Mouse (Mus musculus): ENCODE measurements around the gene Hmgn2. TPM values are rescaled to one million over a fixed set of nuclear protein-coding genes. Genes with fewer than 3 reads are reported as not detected.
A peak's percentile ranks its signal among the peaks of the same experiment; 100 is the strongest.
"Not testable (repeated sequence)": the region's sequence is repeated elsewhere in the genome, so short reads cannot be mapped to it uniquely, and the experiment has no call there.

Gene Hmgn2
- 100 to 1,000 TPM; 100 to 103 TPM for total RNA-seq (2021)
- long read RNA-seq, experiment 1, transcript Hmgn2-204 (6 exons, 973 nt), result minor isoform, 5 of 105 reads
- long read RNA-seq, experiment 1, transcript Hmgn2-203 (6 exons, 1,265 nt), result major isoform, 71 of 105 reads
- long read RNA-seq, experiment 1, transcript Hmgn2-208 (5 exons, 772 nt), result minor isoform, 5 of 105 reads
- long read RNA-seq, experiment 1, transcript Hmgn2-210 (5 exons, 630 nt), result minor isoform, 17 of 105 reads
- long read RNA-seq, experiment 1, partial matches to known transcripts, result 5 of 105 reads
- long read RNA-seq, experiment 1, other reads (novel, unspliced or antisense), result 1 of 105 reads
- long read RNA-seq, experiment 2, transcript Hmgn2-203 (6 exons, 1,265 nt), result major isoform, 87 of 118 reads
- long read RNA-seq, experiment 2, transcript Hmgn2-210 (5 exons, 630 nt), result minor isoform, 16 of 118 reads
- long read RNA-seq, experiment 2, partial matches to known transcripts, result 4 of 118 reads
- long read RNA-seq, experiment 2, other reads (novel, unspliced or antisense), result 3 of 118 reads

DNA sequence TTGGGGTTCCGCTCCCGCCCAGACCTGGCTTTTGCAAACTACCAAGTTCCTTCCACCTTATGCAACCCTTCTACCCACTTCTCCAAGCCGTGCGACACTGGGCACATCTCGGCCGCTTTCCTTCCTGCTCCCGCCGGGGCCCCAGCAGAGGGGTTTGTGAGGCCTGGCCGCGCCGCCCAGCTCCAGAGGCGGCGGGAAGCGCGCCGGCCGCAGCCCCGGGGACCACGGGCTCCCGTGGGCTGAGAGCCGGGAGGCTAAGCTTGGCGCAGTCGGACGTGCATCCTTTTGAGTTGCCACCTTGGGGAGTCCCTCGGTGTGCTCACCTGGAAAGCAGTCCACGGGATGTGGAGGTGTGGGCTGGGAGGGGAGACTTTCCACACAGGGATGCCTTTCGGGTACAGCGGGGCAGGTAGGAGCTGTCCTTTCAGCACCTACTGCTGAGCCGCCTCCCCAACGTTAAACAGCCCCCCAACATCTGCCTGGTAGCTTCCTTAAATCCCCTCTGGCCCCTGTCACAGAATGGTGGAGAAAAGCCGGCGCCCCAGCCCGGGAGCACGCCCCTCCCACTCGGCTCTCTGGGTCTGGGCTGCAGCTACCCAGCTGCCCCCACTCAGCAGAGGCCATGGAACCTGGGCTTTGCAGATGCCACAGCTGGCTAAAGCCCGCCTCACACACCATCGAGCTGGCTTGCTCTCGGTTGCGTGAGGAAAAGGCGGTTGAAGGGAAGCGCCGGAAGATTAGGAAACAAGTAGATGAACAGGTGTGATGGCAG is at the start of gene Hmgn2:
Gene Hmgn2 (minus strand): TSS at position 501 of the 772 bp plus-strand sequence.
- peak; percentile 25 to 29 for DNase-seq (ENCODE audit: low spot score in 2 of 2)

DNA sequence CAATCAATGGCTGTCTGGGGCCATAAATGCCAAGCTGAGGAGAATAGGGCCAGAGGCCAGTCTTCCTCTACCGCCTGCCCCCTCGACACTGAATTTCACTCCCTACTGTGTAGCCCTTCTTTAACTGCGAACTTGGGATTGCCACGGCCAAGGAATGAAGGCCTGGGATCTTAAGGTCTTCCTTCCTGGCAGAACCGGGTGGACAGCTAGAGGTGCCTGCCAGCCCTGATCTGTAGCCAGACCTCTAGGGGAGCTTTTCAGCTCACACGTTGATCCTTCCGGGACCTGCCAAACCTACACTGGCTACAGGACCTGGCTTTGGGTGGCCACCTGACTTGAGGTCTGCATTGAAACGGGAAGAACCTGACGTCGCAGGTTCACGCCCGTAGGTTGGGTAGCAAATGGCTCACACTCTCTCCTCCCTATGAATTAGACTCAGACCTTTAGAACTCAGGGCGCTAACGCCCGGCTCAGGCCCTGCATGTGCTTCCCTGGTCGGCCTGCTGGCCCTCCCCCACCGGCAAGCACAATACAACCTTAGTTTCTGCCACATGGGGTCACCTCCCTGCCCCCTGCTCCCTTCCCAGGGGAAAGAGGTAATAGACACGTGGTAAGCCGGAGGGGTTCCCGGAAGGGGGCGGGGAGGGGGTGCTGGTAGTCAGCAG is 48.9 kb upstream of the Hmgn2 start:
- no peak for DNase-seq (ENCODE audit: low spot score in 2 of 2)

DNA sequence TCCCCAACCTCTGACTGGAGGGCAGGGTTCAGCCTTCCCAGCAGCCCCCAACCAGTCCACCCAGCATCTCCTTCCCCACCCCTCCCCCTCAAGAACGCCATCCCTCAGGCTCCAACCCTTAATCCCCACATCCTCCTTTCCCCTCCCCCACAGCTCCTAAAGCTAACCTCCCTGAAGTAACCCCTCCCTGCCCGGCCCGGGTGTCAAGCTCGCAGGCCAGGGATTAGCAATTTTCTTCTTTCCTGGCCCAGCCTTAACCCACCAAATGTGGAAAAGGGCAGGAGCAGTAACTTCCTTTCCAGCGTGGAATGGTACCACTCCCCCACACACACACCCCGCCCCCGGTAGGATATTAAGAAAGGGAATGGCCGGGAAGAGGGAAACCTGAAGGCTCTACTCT is 48.3 kb upstream of the Hmgn2 start:
- DNase-seq (ENCODE audit: low spot score in 2 of 2), result no peak

DNA sequence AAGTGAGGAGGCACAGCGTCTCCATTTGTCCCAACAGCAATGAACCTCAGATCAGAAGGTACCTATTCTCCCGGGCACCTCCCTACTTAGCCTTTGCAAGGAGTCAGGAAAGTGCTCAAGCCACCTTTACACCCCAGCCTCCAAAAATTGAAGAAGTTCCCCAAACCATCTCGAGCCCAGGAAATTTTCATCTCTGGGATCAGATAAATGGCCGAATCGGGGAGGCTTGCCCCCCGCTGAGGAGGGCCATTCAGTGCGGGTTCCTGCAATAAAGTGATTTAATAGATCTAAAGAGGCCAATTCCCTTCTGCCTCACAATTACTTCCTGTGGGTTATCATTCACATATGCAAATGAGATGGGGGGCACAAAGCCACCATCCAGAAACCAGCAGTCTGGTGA is 47.8 kb upstream of the Hmgn2 start:
- no peak for DNase-seq (ENCODE audit: low spot score in 2 of 2)

DNA sequence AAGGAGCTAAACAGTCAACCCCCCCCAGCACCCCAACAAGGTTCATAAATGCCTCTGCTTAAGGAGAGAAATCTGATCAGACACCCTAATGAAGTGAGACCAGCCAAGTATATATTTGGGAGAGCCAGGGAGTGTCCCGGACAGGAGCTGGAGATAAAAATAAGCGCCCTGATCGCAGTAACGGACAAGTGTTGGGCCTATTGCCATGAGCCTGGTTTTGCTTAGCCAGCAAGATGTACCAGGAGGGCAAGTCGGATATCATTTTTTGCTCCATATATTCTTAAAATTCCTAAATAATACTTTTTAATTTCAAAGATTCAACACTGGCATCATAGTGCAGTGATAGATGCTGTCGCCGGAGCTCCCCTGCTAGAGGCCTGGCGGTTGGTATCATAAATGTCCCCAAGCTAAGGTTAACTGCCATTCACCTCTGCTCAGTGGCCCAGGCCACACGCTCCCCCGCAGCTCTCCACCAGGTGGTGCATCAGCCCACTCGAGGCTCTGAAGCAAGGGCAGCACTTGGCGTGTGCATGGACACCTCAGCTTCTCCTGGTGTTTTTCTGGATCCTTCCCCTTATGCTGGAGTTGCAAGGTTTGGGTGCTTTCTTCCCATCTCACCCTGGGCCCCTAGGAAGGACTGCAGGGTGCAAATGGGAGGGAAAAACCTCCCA is 44.5 kb upstream of the Hmgn2 start:
- DNase-seq (ENCODE audit: low spot score in 2 of 2), result no peak

DNA sequence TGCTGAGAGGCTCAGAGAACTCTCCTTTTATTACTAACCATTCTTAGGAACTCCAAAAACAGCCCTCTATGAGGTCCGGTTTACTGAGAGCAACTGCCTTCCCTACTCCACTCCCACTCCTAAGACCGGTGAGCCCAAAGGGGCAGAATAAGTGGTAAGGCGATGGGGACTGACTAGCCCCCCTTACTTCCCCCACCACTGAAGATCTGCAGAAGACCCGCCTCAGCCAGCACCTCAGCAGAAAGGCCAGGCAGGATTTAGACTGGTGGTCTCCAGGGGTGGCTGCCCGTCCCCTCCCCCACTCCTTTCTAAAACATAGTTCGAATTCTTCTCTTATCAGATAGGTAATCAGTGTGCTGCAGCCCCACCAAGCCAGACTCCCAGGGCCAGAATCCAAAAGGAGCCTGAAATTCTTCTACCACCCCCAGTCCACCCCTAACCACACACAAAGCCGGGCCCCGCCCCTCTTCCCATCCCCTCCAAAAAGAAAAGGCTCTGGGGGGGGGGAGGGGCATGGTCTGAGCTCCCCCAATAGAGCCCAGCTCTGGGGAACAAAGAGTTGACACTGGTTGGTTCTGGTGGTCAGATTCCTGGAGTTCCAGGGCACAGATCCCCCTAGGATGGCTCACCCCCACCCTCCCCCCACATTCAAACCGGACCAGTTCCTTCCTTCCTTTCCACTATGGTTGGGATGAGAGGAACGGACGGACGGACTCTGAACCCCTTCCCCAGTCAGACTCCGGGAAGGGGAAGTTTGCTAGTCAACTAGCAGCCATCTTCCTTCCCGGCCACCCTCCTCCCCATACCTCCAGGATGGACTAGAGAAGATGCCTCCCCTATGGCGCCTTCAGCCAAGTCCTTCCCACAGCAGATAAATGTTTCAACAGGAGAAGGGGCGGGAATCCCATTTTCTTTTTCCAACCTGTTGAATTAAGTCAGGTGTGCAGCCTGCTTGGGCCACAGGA is 43.3 kb upstream of the Hmgn2 start:
- DNase-seq (ENCODE audit: low spot score in 2 of 2), result no peak

DNA sequence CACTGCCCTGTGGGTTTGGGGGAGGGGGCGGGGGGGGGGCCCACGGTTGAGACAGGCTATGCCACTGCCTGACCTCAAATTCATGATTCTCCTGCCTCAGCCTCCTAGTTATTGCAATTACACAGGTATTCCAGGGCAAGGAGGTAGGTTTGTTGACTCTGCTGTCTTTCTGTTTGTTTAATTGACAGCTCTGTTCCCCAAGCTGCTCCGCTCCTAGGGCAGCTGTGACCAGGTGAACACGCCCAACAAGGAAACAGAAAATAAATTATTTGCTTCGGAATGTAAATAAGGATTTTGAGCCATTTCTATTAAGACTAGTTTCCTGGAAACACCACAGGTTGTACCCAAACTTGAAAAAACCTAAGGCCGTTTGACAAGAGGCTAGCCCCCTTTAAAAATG is 41.3 kb upstream of the Hmgn2 start:
- no peak for DNase-seq (ENCODE audit: low spot score in 2 of 2)

DNA sequence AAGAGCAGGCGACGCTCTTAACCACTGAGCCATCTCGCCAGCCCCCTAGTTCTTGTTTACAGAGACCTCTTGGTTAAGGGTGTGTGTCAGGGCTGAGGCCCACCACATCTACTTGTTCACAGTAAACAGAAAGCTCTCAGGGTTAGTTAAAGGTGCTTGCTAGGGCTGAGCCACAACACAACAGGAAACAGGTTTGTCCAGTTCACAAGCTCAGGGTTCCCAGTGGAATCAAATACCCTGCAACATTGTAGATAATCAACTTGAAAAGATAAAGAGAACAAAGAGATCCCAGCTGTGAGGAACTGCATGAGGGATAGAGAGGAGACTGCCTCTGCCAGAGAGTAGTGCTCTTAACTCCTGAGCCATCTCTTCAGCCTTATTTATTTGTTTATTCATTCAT is 38.4 kb upstream of the Hmgn2 start:
- DNase-seq (ENCODE audit: low spot score in 2 of 2), result no peak

DNA sequence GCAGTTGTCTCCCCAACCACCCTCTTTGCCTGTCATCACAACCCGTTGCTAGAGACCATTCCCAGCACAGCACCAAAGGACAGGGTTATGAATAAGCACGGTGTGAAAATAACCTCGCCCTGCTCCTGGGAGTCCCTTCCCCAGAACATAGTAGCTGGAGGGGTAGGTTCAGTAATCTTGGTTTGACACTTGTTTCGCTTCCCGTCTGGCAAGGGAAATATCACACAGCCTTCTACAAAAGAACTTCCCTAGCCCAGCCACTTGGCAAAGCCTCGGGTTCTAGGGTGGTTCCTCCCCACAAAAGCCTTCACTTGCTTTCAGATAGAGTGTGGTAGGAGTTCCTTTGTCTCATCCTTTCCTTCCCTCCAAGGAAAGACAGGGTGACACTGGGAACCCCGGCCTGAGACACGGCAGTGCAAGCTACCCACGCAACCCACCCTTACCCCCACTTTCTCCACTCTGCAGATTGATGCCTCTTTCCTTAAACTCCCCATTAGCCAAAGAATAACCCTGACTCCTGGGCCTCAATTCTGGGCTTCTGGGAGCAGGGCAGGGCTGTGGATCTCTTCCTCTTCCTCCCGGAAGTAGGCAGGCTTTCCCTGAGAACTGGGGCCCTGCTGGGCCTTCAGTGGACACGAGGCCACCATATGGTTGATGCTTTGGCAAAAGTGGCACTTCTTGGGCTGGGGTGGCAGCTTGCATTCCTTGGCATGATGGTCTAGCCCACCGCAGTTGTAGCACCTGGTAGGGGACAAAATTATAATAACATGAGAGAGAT is 37.3 kb upstream of the Hmgn2 start:
- DNase-seq (ENCODE audit: low spot score in 2 of 2), result no peak

DNA sequence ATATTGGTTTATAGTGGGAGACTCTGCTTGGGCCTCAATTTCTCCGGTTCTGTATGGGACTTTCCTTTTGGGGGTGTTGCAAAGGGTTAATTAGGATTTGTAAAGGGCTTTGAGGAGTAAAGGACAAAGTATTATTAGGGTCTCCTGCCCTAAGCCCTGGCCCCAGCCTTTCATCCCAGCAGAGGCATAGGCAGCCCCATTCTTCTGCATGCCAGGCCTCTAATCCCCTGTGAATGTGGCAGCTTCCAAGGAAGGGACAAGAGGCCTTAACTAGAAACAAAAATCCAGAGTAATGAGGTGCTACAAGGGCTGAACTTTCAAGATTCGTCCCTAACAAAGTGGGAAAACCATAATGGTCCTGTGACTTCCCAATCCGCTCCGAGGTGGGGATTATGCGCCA is 34.5 kb upstream of the Hmgn2 start:
- no peak for DNase-seq (ENCODE audit: low spot score in 2 of 2)

DNA sequence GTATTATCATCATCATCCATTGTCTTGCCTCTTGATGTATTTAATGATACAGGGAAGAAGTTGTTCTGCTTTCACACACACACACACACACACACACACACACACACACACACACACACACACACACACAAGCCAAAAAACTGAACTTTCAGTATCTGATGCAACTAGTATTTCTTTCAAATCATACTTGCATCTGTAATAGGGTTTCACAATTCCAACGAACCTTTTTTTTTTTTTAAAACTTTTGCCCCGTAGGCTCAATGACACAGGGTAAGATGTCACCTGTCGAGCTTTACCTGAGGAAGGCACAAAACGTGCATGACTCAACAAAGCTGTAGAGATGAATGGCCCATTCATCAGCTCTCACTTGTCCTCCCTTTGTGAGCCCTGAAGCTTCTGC is 33.8 kb upstream of the Hmgn2 start:
- no peak for DNase-seq (ENCODE audit: low spot score in 2 of 2)

DNA sequence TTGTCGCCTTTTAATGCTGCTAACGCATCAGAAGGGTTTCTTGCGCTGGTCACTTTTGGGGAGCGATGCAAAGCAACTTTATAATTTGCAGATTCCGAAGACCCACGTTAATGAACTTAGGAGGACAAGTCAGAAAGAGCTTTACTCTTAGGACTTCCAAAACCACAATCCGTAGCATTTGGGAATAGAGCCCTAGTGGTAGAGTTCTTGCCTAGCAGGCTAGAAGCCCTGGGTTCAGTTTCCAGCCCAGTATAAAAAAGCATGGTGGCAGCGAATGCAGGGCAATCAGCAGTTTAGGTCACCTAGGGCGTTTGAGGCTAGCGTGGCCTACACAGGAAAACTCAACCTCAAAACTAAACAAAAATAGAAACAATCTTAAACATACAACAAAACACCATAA is 33.3 kb upstream of the Hmgn2 start:
- no peak for DNase-seq (ENCODE audit: low spot score in 2 of 2)

DNA sequence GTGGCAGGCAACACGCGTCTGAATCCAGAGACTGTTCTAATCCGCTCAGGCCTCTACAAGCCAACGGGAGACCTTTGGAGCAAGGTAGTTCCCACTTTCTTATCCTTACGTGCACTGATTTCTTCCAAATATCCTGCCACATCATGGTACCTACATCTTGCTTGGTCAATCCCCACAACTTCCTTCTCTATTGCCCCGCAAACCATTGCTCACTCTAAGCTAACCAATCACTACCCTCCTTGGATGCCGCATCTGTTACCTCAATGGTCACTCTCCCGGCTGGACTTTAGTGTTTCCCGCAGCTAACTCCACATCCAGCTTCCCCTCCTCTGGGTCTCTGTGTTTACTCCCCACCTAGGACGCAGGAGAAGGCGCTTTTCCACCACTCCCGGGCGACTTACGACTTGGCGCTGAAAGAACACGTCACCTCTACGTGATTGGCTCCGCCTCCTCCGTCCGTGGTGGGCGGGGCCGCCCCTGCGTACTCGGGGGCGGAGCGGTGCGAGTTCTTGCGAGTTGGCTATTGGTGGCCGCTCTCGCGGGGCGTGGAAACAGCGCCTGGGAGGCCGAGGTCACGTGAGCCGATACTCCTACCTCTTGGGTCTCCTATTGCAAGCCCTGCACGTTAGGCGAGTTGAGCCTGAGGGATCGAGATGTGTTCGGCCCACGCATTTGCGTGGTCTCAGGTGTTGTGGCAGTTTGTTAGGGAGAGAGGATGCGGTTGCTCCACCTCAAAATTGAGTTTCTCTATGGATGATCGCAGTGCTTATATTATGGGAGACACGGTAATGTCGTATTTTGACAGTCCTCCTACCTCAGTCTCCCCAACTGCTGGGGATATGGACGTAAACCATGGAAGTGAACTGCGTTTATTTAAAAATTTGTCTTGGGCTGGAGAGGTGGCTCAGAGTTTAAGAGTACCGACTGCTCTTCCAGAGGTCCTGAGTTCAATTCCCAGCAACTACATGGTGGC is 32.3 kb upstream of the Hmgn2 start, which contains the start of gene Dhdds:
Gene Dhdds (minus strand): TSS at position 453 of the 973 bp plus-strand sequence.
- DNase-seq (ENCODE audit: low spot score in 2 of 2), result peak; percentile 95 to 96

DNA sequence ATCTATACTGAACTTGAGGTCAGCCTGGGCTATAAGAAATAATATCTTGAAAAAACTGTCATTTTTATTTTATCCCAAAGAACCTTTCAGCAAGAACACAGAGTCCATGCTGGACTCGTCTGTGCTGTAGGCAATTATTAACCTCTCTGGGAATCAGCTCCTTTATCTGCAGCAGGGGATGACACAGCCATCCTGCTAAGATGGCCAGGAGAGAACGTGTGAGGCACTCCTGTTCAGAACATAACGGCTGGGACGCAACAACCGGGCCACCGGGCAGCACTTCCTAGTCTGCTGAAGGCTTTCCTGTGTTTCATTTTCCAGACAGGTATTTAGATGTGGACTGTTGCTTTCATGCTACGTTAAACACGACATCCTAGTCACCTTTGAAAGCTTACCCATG is 26.2 kb upstream of the Hmgn2 start:
- DNase-seq (ENCODE audit: low spot score in 2 of 2), result no peak

DNA sequence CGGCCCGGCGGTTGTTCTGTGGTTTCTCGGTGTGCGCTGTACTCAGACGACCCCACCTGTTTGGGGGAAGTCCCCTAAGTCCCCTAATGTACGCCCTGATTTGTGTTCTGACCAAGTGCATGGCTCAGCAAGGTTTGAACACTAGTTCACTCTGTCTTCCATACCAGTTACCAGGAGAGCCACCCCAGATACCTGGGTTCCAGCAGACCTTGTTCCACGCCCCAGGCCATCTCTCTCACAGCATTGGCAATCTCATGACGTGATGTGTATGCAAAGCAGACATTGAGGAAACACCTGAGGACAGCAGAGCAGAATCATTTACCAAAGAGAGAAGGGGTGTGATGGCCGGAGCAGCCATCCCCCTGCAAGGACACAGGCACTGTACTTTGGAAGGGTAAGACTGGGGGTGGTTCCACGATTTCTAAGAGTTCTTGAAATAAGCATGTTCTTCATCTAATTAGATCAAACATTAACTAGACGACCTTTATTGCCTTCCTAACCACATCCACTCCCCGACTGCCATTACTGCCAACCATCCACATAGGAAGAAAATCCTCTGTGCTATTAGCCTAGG is 22.7 kb upstream of the Hmgn2 start:
- DNase-seq (ENCODE audit: low spot score in 2 of 2), result no peak

DNA sequence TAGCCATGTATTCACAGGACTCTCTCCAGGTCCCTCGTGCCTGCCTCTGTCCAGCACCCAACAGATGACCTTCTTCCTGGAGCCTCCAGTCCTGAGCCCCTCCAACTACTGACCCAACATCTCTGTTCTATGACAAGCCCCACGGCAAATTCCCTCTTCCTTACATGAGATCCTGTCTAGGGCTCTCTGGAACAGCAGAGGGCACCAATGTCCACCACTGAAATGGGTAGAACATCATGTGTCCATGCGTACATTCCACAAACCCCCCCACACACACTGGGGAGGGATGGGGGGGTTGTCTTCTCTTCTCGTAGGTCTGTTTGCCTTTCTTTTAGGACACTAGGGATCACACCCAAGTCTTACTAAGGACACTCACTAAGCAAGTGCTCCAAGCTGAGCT is 21.6 kb upstream of the Hmgn2 start:
- DNase-seq (ENCODE audit: low spot score in 2 of 2), result no peak

DNA sequence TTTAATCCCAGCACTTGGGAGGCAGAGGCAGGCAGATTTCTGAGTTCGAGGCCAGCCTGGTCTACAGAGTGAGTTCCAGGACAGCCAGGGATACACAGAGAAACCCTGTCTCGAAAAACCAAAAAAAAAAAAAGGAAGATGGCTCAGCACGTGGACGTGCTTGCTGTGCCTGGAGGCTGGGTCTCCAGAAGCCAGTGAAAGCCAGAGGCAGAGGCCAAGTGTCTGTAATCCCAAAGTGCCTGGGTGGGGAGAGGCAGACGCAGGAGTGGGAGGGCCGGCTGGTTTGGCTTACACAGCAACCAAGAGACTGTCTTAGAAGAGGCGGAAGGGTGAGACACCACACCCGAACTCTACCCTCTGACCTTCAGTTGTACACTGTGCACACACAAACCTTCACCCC is 19.8 kb upstream of the Hmgn2 start:
- not testable (repeated sequence) for DNase-seq (ENCODE audit: low spot score in 2 of 2)

DNA sequence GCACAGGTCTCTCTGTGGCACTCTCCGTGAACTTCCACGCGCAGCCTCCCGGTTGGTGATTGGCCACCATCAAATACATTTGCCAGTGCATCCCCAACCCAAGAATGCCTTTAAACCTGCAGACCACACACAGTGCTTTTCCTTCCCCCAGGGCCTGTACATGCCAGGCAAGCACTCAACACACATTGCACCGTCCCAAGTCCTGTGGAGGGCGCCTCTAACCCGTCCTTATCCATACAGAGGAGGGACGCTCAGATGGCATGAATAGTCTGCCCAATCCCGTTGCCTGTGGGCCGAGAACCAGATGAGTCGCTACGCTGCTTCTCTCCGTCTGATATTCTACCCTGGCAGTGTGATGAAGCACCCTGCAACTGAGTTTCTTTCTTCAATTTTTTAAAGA is 14.5 kb upstream of the Hmgn2 start:
- DNase-seq (ENCODE audit: low spot score in 2 of 2), result no peak
